Mouse (Mus musculus) erythroblast, embryonic 14.5 days (primary cell): Measurements from ENCODE around the gene Pcsk2.

ENCODE experiments used
- GATA1 ChIP-seq: IDR thresholded peaks from 2 replicates; pipeline ENCODE4 v1.6.1; 2012; ENCODE audit warnings: low read length, inconsistent platforms, mixed read lengths
- TAL1 ChIP-seq: IDR thresholded peaks from 3 replicates; pipeline ENCODE4 v1.6.1; 2012; ENCODE audit warnings: low read length, inconsistent platforms, mixed read lengths

GRCm38 (mm10) chr2:143839458-143839857 lies 293.5 kb downstream of the Pcsk2 start:
- TF ChIP-seq GATA1 (no peak), TAL1 (no peak)
